Mouse (Mus musculus): ENCODE data around the gene Mia2.
A peak's percentile ranks its signal among the peaks of the same experiment; 100 is the strongest.

The Mia2 gene

GRCm38 (mm10) chr12:59105914-59106313 lies 10.3 kb downstream of the Mia2 start:
- DNase-seq, result no peak

GRCm38 (mm10) chr12:59106491-59106890 lies 10.9 kb downstream of the Mia2 start:
- no peak for DNase-seq

DNA sequence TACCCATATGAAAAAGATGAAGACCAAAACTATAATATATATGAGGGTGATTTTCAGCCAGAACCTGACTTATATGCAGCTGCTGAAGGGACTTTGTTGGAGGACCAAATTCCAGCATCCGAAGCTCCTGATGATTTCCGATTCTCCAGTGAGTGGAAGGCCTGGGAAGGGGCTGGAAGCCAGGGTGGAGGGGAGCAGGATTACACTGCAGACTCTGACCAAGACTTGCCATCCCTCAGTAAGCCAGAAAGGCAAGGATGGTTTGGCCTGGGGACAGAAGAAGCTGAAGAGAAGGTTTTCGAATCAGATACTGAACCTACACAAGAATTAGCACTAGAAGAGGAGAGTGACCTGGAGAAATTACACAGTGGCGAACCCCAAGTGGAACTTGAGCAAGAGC lies 12.3 kb downstream of the Mia2 start:
- no peak for DNase-seq

DNA sequence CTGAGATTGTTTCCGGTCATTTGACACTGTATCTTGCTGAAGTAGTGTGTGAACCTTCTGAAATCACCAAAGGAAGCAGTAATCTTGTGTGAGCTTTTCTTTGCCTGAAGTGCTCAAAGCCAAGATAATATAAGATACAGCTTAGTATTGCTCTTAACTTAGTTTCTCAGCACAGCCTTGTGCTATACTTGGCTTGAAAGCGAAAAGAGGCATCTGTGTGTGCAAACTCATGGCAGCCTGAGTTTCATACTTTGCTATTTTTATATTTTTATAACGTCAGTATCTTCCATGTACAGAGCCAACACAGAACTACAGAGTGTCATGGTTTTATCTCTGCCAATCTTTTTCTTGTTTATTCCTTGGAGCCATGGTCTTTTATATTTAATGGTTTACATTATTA lies 21.6 kb downstream of the Mia2 start:
- DNase-seq, result no peak

GRCm38 (mm10) chr12:59125426-59125825 lies 29.8 kb downstream of the Mia2 start:
- DNase-seq, result no peak

GRCm38 (mm10) chr12:59128501-59128900 lies 32.9 kb downstream of the Mia2 start:
- no peak for DNase-seq

GRCm38 (mm10) chr12:59129038-59129437 lies 33.4 kb downstream of the Mia2 start:
- DNase-seq, result peak in 1 of 2 experiments; percentile 19

- DNase-seq, result peak in 1 of 2 experiments; percentile 58
These were observed 34.0 kb downstream of the Mia2 start for GRCm38 (mm10) chr12:59129592-59129991.

GRCm38 (mm10) chr12:59130249-59130648 lies 34.6 kb downstream of the Mia2 start:
- peak in 1 of 2 experiments; percentile 38 for DNase-seq

- peak; percentile 96 to 97 for DNase-seq
These were observed 35.3 kb downstream of the Mia2 start for GRCm38 (mm10) chr12:59130651-59131577.

- no peak for DNase-seq
These were observed 36.0 kb downstream of the Mia2 start for GRCm38 (mm10) chr12:59131578-59131946.

DNA sequence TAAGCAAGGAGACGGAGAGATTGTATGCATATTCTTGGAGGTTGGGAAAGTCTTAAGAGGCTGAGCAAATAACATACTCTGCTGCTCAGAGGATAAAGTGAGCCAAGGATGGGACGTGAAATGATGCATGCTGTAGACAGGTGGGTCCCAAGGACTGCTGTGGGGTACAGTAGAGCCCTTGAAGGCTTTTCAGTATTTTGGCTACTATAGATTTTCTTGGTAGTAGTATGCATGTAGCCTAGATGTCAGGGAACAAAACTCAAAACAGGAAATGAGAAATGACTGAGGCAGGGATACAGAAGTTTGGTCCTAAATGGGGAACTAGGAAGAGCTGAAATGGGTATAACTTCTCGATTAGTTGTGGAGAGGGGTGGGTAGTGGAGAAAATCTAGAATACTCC lies 36.9 kb downstream of the Mia2 start:
- DNase-seq, result no peak

GRCm38 (mm10) chr12:59132940-59133339 lies 37.3 kb downstream of the Mia2 start:
- peak in 1 of 2 experiments; percentile 7 for DNase-seq

- no peak for DNase-seq
These were observed 37.9 kb downstream of the Mia2 start for GRCm38 (mm10) chr12:59133437-59133999.

- DNase-seq, result no peak
These were observed 39.5 kb downstream of the Mia2 start for GRCm38 (mm10) chr12:59135096-59135495.

DNA sequence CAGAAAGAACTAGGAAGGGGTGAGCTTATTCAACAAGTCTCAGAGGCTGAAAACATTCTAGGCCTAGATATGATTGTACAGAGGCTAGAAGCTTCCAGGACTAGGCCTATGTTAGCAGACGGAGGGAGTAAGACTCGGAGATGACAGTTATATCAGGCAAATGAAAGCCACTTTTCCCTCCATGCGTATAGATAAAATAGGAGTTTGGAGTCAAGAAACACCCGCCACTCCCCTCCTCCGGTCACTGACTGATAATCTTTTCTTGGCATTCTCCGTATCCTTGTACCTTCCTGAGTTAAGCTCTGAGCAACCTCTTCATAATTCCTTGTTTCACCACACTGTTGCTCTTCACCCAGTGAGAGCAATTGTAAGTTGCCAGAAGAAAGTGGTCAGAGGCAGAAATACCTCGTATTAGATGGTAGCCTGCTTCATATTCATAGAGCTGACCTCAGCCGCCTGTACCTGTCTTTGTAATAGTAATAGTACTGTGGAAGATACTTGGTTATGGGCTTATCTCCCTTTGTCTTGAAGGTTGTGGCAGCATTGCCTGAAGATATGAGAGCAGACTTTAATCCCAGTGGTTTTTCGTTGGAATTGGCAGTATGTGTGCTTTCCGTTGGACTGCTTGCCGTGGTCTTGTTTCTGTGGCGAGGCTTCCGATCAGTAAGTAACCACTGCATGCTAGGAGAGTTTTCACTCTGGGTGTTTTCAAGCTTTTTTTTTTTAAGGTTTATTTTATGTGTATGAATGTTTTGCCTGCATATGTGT lies 40.1 kb downstream of the Mia2 start:
- DNase-seq, result no peak

DNA sequence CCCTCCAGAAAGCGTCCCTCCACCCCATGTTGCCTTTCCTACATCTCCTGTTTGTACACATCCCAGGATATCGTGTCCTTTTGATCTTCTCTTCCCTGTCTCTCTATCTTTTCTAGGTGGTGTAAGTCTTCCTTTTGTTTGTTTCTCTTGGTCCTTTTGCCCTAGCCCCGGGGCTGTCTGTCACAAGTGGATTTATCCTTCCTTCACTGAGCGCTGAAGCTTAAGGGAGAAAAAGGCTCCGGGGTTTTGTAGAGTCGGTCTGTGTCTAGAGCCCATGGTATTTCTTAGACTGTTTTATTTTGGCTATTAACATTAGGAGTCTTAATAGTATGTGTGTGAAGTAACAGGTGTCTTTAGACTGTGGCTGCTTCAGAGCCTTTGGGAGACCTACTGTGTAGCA lies 41.4 kb downstream of the Mia2 start:
- no peak for DNase-seq

GRCm38 (mm10) chr12:59139372-59139771 lies 43.8 kb downstream of the Mia2 start:
- peak in 1 of 2 experiments; percentile 13 for DNase-seq

DNA sequence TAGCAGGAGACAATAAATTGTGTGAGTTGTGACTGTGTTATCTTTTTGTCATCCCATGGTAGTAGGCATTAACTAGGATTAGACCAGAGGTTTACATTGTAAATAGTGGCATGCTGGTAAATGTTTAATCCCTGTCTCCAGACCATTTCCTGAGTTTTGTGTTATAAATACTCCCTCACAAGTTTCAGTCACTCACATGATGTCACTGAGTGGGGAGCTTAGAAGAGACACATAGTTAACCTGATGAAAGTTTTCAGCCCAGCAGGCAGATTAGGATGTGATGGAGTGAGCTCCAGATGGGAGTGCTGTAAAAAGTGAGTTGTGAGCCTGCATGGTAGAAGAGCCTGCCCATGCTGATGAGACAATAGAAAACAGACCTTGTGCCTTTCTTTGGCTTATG lies 49.5 kb downstream of the Mia2 start:
- no peak for DNase-seq

DNA sequence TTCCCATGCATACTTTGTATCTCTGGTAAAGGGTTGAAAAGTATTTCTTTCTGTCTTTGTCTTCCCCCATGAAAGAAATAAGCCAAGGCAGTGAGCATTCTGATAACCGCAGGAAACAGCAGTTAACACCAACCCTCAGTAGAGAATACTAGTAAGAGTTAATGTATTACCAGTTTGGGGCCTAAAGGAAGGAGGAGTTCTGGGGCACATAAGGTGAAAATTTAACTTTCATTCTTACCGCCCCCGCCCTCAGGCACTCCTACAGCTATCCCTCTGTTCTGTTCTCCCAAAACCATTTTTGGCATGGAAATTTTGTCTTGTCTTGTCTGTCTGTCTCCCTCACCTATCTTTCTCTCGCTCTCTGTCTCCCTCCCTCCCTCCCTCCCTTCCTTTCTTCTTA lies 54.1 kb downstream of the Mia2 start:
- no peak for DNase-seq

GRCm38 (mm10) chr12:59161091-59161490 lies 65.5 kb downstream of the Mia2 start:
- no peak for DNase-seq

DNA sequence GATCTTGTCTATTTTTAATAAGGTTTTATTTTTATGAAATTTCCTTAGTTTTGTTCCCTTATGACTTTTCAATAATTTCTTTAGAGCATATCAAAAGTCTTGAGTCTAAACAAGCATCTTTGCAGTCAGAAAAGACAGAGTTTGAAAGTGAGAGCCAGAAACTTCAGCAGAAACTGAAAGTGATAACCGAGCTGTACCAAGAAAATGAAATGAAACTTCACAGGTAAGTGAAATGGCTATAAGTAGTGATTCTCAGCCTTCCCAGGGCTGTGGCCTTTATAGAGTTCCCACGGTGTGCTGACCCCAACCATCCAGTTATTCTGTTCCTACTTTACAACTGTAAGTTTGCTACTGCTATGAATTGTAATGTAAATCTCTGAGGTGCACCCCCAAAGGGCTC lies 67.2 kb downstream of the Mia2 start:
- no peak for DNase-seq

GRCm38 (mm10) chr12:59164522-59164921 lies 68.9 kb downstream of the Mia2 start:
- DNase-seq, result no peak

GRCm38 (mm10) chr12:59166557-59166956 lies 71.0 kb downstream of the Mia2 start:
- no peak for DNase-seq
